Mouse (Mus musculus): ENCODE measurements at regions not wholly inside any gene's neighbourhood (a gene's known extent, or its start where the extent isn't known, plus 50 kb on each side); places are given as distances from the start of the nearest gene placed in this dataset.

- TF ChIP-seq CTCF (IDR thresholded peaks at IDR 0.05; ENCODE audit: low read depth) (no peak), EP300 (optimal IDR thresholded peaks at IDR 0.05) (no peak)
Measured at GRCm38 (mm10) chr1:179892711-179893110, 67.6 kb upstream of the Cdc42bpa start.

Data from stomach, postnatal 0 days (tissue).